Mouse (Mus musculus) spleen, adult 2 months (tissue): ENCODE results near the gene 4931414P19Rik.

Experiments
- CTCF ChIP-seq: fragments of 200-500 bp; IDR thresholded peaks from 2 replicates; pipeline ENCODE4 v1.5.1; 2011; ENCODE audit warnings: mild to moderate bottlenecking, inconsistent platforms; ENCODE audit not compliant: insufficient read depth, insufficient read length, insufficient replicate concordance; ENCODE audit errors: extremely low read depth
- POLR2A ChIP-seq: fragments of 200-500 bp; IDR thresholded peaks from 2 replicates; pipeline ENCODE4 v1.6.1; 2011; ENCODE audit warnings: low read depth, low read length, inconsistent platforms

DNA sequence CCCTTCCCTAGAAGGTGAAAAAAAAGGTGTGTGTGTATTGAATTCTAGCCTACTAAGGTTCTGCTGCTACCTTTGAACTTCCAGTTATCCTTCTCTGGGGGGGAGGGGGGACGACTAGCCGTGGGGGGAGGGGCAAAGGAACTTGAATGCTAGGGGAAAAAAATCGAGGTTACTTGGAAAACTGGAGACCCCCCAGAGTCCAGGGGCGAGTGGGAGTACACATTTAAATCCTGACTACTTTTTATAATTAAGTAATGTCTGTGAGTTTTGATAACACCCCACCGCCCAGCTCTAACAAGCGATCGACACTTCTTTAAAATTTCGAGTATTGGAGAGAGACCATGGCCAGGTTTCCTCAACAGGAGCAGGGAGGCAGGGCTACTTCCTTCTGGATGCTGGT lies 30.8 kb downstream of the 4931414P19Rik start:
- TF ChIP-seq POLR2A (no peak), CTCF (no peak)
